Mouse (Mus musculus) intestine, embryonic 14.5 days (tissue): ENCODE measurements around the gene L1cam. TPM values are rescaled to one million over a fixed set of nuclear protein-coding genes. Genes with fewer than 3 reads are reported as not detected.
A peak's percentile ranks its signal among the peaks of the same experiment; 100 is the strongest.

Experiments
- ATAC-seq: fragments of 200-750 bp; cut with Nextera tagmentation; replicated peaks from 2 replicates; pipeline ENCODE4 v1.8.0; 2017; ENCODE audit warnings: low read depth, moderate number of reproducible peaks, moderate TSS enrichment, moderate library complexity; ENCODE audit not compliant: low FRiP score, low TSS enrichment
- DNase-seq: peaks from one replicate; pipeline ENCODE4 v3.0.0-alpha.2; 2018; ENCODE audit warnings: low spot score
- H3K27ac ChIP-seq: fragments of 300-500 bp; sonication (generic); 2 replicates; pipeline ENCODE4 v1.5.1; 2014; ENCODE audit warnings: low read depth, mild to moderate bottlenecking, control low read depth
- H3K27me3 ChIP-seq: fragments of 300-500 bp; sonication (generic); replicated peaks from 2 replicates; pipeline ENCODE4 v1.6.1; 2014; ENCODE audit warnings: low read length, control low read depth; ENCODE audit not compliant: control insufficient read depth, insufficient read depth
- H3K36me3 ChIP-seq: fragments of 300-500 bp; sonication (generic); 2 replicates; pipeline ENCODE4 v1.6.1; 2014; ENCODE audit warnings: low read length, control low read depth; ENCODE audit not compliant: control insufficient read depth, insufficient read depth
- H3K4me1 ChIP-seq: fragments of 300-500 bp; sonication (generic); replicated peaks from 2 replicates; pipeline ENCODE4 v1.6.1; 2014; ENCODE audit warnings: low read length, control low read depth, mixed read lengths; ENCODE audit not compliant: control insufficient read depth, insufficient read depth
- H3K4me2 ChIP-seq: fragments of 300-500 bp; sonication (generic); 2 replicates; pipeline ENCODE4 v1.6.1; 2014; ENCODE audit warnings: low read length
- H3K4me3 ChIP-seq: fragments of 300-500 bp; sonication (generic); 2 replicates; pipeline ENCODE4 v1.5.1; 2014; ENCODE audit warnings: low read depth, low read length, control low read depth, mixed read lengths
- H3K9ac ChIP-seq: fragments of 300-500 bp; sonication (generic); 2 replicates; pipeline ENCODE4 v1.6.1; 2014; ENCODE audit warnings: mild to moderate bottlenecking, low read length
- H3K9me3 ChIP-seq: fragments of 300-500 bp; sonication (generic); 2 replicates; pipeline ENCODE4 v1.6.1; 2016; ENCODE audit warnings: low read length, control low read depth; ENCODE audit not compliant: control insufficient read depth
- WGBS: fragments of 180-500 bp; shearing (Covaris S2); extraction: QIAGEN DNeasy Blood & Tissue Kit; methylation state at CpG from one replicate; pipeline ENCODE4 v1.1.7; 2014; 5-methylcytosine and 5-hydroxymethylcytosine counted together
- polyA plus RNA-seq: library from polyadenylated mRNA; unstranded; fragments of >200 nt; fragmentation: Nextera tagmentation; extraction: Ambion mirVana; gene quantifications from 2 replicates; pipeline ENCODE4 v1.2.1, GENCODE M21; 2014

Gene L1cam
- polyA plus RNA-seq, 1 experiment from 2014 or later: 15.1 TPM

GRCm38 (mm10) chrX:73892833-73893232 lies 3.1 kb downstream of the L1cam start:
- H3K9me3 ChIP-seq: no peaks in the 10 kb centered on the region
- no peak overlapping the region for H3K4me3 ChIP-seq
- H3K4me1 ChIP-seq: no peaks in the 10 kb centered on the region
- no peak overlapping the region for H3K9ac ChIP-seq
- H3K4me2 ChIP-seq: no peak overlapping the region
- no peak overlapping the region for H3K27ac ChIP-seq
- 88% methylated on average over 14 of the region's 14 CpGs for WGBS
- no peak for DNase-seq
- no peak for ATAC-seq
- H3K27me3 ChIP-seq: no peaks in the 10 kb centered on the region
- no peaks in the 10 kb centered on the region for H3K36me3 ChIP-seq

- no peaks in the 10 kb centered on the region for H3K36me3 ChIP-seq
- H3K27ac ChIP-seq: no peak within 1 kb of the TSS
- H3K4me2 ChIP-seq: no peak within 1 kb of the TSS
- ATAC-seq: no peak
- no peaks in the 10 kb centered on the region for H3K9me3 ChIP-seq
- no peaks in the 10 kb centered on the region for H3K27me3 ChIP-seq
- 77% methylated on average over 6 of the region's 6 CpGs for WGBS
- no peak for DNase-seq
- H3K9ac ChIP-seq: no peak within 1 kb of the TSS
- no peaks in the 10 kb centered on the region for H3K4me1 ChIP-seq
- H3K4me3 ChIP-seq: no peak within 1 kb of the TSS
Observed at GRCm38 (mm10) chrX:73891551-73892152, 4.3 kb downstream of the L1cam start, which contains the start of gene Avpr2. Gene Avpr2, plus strand, starts transcription at chrX:73892102.

- H3K4me3 ChIP-seq: no peak overlapping the region
- H3K27ac ChIP-seq: no peak overlapping the region
- no peaks in the 10 kb centered on the region for H3K4me1 ChIP-seq
- H3K36me3 ChIP-seq: no peaks in the 10 kb centered on the region
- H3K4me2 ChIP-seq: no peak overlapping the region
- ATAC-seq (no peak), DNase-seq (no peak)
- WGBS: 24% methylated on average over 6 of the region's 6 CpGs
- no peak overlapping the region for H3K9ac ChIP-seq
- H3K9me3 ChIP-seq: no peaks in the 10 kb centered on the region
- H3K27me3 ChIP-seq: peaks cover 19% of the 10 kb centered on the region
Observed at GRCm38 (mm10) chrX:73881463-73881862, 14.4 kb downstream of the L1cam start.

- H3K9ac ChIP-seq: no peak overlapping the region
- H3K4me3 ChIP-seq: peak overlapping the region; percentile 34
- H3K9me3 ChIP-seq: no peaks in the 10 kb centered on the region
- H3K36me3 ChIP-seq: no peaks in the 10 kb centered on the region
- no peak overlapping the region for H3K27ac ChIP-seq
- peak overlapping the region; percentile 56 for H3K4me2 ChIP-seq
- 18% methylated on average over 16 of the region's 16 CpGs for WGBS
- ATAC-seq: no peak
- no peaks in the 10 kb centered on the region for H3K4me1 ChIP-seq
- peaks cover 19% of the 10 kb centered on the region for H3K27me3 ChIP-seq
- peak; percentile 50 for DNase-seq
Observed at GRCm38 (mm10) chrX:73881036-73881427, 14.9 kb downstream of the L1cam start.

GRCm38 (mm10) chrX:73880194-73881035 lies 15.5 kb downstream of the L1cam start:
- peaks cover 19% of the 10 kb centered on the region for H3K27me3 ChIP-seq
- DNase-seq: peak; percentile 55
- no peak overlapping the region for H3K27ac ChIP-seq
- H3K9me3 ChIP-seq: no peaks in the 10 kb centered on the region
- 0 out of 2 replicates have a peak, but pooled peaks have one; percentile 27 for ATAC-seq
- peak overlapping the region; percentile 56 for H3K4me2 ChIP-seq
- no peaks in the 10 kb centered on the region for H3K36me3 ChIP-seq
- H3K4me1 ChIP-seq: no peaks in the 10 kb centered on the region
- H3K9ac ChIP-seq: no peak overlapping the region
- H3K4me3 ChIP-seq: peak overlapping the region; percentile 34
- 13% methylated on average over 38 of the region's 48 CpGs for WGBS

- no peak overlapping the region for H3K27ac ChIP-seq
- 86% methylated on average over 1 of the region's 1 CpGs for WGBS
- DNase-seq (no peak), ATAC-seq (no peak)
- peaks cover 19% of the 10 kb centered on the region for H3K27me3 ChIP-seq
- H3K9me3 ChIP-seq: no peaks in the 10 kb centered on the region
- H3K4me1 ChIP-seq: no peaks in the 10 kb centered on the region
- no peak overlapping the region for H3K4me2 ChIP-seq
- H3K4me3 ChIP-seq: no peak overlapping the region
- H3K36me3 ChIP-seq: no peaks in the 10 kb centered on the region
- H3K9ac ChIP-seq: no peak overlapping the region
Observed at GRCm38 (mm10) chrX:73877014-73877413, 18.9 kb downstream of the L1cam start.

GRCm38 (mm10) chrX:73875881-73876280 lies 20.0 kb downstream of the L1cam start:
- ATAC-seq: no peak
- Histone ChIP-seq H3K4me3 (no peak overlapping the region), H3K9ac (no peak overlapping the region), H3K4me1 (no peaks in the 10 kb centered on the region), H3K27ac (no peak overlapping the region), H3K27me3 (peaks cover 17% of the 10 kb centered on the region), H3K36me3 (no peaks in the 10 kb centered on the region), H3K9me3 (no peaks in the 10 kb centered on the region), H3K4me2 (no peak overlapping the region)
- DNase-seq: no peak
- WGBS: 63% methylated on average over 2 of the region's 2 CpGs

GRCm38 (mm10) chrX:73871956-73872355 lies 23.9 kb downstream of the L1cam start:
- Histone ChIP-seq H3K4me1 (no peaks in the 10 kb centered on the region), H3K36me3 (no peaks in the 10 kb centered on the region), H3K9ac (no peak overlapping the region), H3K9me3 (no peaks in the 10 kb centered on the region), H3K27me3 (no peaks in the 10 kb centered on the region), H3K4me2 (no peak overlapping the region), H3K4me3 (no peak overlapping the region), H3K27ac (no peak overlapping the region)
- 17% methylated on average over 1 of the region's 1 CpGs for WGBS
- no peak for DNase-seq
- ATAC-seq: no peak
